Mouse (Mus musculus): Measurements from ENCODE around the gene Zfp653. TPM values are rescaled to one million over a fixed set of nuclear protein-coding genes. Genes with fewer than 3 reads are reported as not detected.

Zfp653 gene
- 17.7 and 19.5 TPM in 2 replicates for polyA plus RNA-seq (2015; fragmentation: Nextera tagmentation; extraction: Ambion mirVana)

- Histone ChIP-seq H3K9me3 (no peaks in the 10 kb centered on the region), H3K4me3 (peak within 1 kb of the TSS; percentile 82), H3K36me3 (peaks cover 57% of the 10 kb centered on the region), H3K27ac (peak within 1 kb of the TSS; percentile 98), H3K27me3 (no peaks in the 10 kb centered on the region), H3K4me1 (replicated peaks) (peaks cover 23% of the 10 kb centered on the region), H3K4me2 (peak within 1 kb of the TSS; percentile 58), H3K9ac (peak within 1 kb of the TSS; percentile 95)
- peak; percentile 97 for ATAC-seq (ENCODE audit: low FRiP score)
- WGBS: under 1% methylated on average over 74 of the region's 87 CpGs
These were observed at the start of gene Zfp653, which contains the start of gene Gm49318 for GRCm38 (mm10) chr9:22070791-22071573. Gene Zfp653 (minus strand): TSS chr9:22071376. Gene Gm49318 (minus strand): TSS chr9:22071259.

- no peak overlapping the region for H3K27ac ChIP-seq
- H3K27me3 ChIP-seq: peaks cover 23% of the 10 kb centered on the region
- H3K4me2 ChIP-seq: no peak overlapping the region
- H3K4me3 ChIP-seq: no peak overlapping the region
- H3K9ac ChIP-seq: no peak overlapping the region
- H3K4me1 ChIP-seq (replicated peaks): peaks cover 23% of the 10 kb centered on the region
- ATAC-seq (ENCODE audit: low FRiP score): no peak
- no peaks in the 10 kb centered on the region for H3K9me3 ChIP-seq
- no peaks in the 10 kb centered on the region for H3K36me3 ChIP-seq
- 93% methylated on average over 4 of the region's 4 CpGs for WGBS
These were observed 48.4 kb upstream of the Zfp653 start for GRCm38 (mm10) chr9:22119543-22119942.

- Histone ChIP-seq H3K27me3 (peaks cover 18% of the 10 kb centered on the region), H3K9ac (peak overlapping the region; percentile 92), H3K9me3 (no peaks in the 10 kb centered on the region), H3K4me1 (replicated peaks) (peaks cover 26% of the 10 kb centered on the region), H3K4me2 (peak overlapping the region; percentile 91), H3K27ac (no peak overlapping the region), H3K4me3 (peak overlapping the region; percentile 94), H3K36me3 (peaks cover 12% of the 10 kb centered on the region)
- WGBS: 50% methylated on average over 10 of the region's 10 CpGs
- ATAC-seq (ENCODE audit: low FRiP score): peak; percentile 1; the same call in 1 of the 2 replicates
These were observed 46.7 kb upstream of the Zfp653 start for GRCm38 (mm10) chr9:22117754-22118456.

- Histone ChIP-seq H3K27ac (peak within 1 kb of the TSS; percentile 80), H3K4me3 (peak within 1 kb of the TSS; percentile 94), H3K36me3 (peaks cover 22% of the 10 kb centered on the region), H3K27me3 (peaks cover 10% of the 10 kb centered on the region; the same call in 1 of the 2 replicates), H3K4me2 (peak within 1 kb of the TSS; percentile 91), H3K9ac (peak within 1 kb of the TSS; percentile 92), H3K9me3 (no peaks in the 10 kb centered on the region), H3K4me1 (replicated peaks) (peaks cover 26% of the 10 kb centered on the region)
- ATAC-seq (ENCODE audit: low FRiP score): peak; percentile 96
- WGBS: under 1% methylated on average over 52 of the region's 52 CpGs
These were observed 45.7 kb upstream of the Zfp653 start, which contains the start of gene Elof1 for GRCm38 (mm10) chr9:22116740-22117426. Gene Elof1 (minus strand): TSS chr9:22117172.

- Histone ChIP-seq H3K4me2 (peak overlapping the region; percentile 91), H3K9ac (peak overlapping the region; percentile 92), H3K27me3 (peaks cover 9% of the 10 kb centered on the region; the same call in 1 of the 2 replicates), H3K27ac (peak overlapping the region; percentile 77), H3K9me3 (no peaks in the 10 kb centered on the region), H3K4me1 (replicated peaks) (peaks cover 26% of the 10 kb centered on the region), H3K36me3 (peaks cover 30% of the 10 kb centered on the region), H3K4me3 (peak overlapping the region; percentile 94)
- 13% methylated on average over 15 of the region's 15 CpGs for WGBS
- no peak for ATAC-seq (ENCODE audit: low FRiP score)
These were observed 44.9 kb upstream of the Zfp653 start for GRCm38 (mm10) chr9:22116086-22116485.

GRCm38 (mm10) chr9:22115635-22116034 lies 44.5 kb upstream of the Zfp653 start:
- H3K27ac ChIP-seq: no peak overlapping the region
- H3K36me3 ChIP-seq: peaks cover 35% of the 10 kb centered on the region
- peaks cover 9% of the 10 kb centered on the region; the same call in 1 of the 2 replicates for H3K27me3 ChIP-seq
- peaks cover 26% of the 10 kb centered on the region for H3K4me1 ChIP-seq (replicated peaks)
- 85% methylated on average over 4 of the region's 4 CpGs for WGBS
- no peak for ATAC-seq (ENCODE audit: low FRiP score)
- H3K9ac ChIP-seq: peak overlapping the region; percentile 92
- H3K4me2 ChIP-seq: peak overlapping the region; percentile 91
- no peaks in the 10 kb centered on the region for H3K9me3 ChIP-seq
- peak overlapping the region; percentile 94 for H3K4me3 ChIP-seq

- Histone ChIP-seq H3K36me3 (peaks cover 48% of the 10 kb centered on the region), H3K4me3 (no peak overlapping the region), H3K9me3 (no peaks in the 10 kb centered on the region), H3K9ac (no peak overlapping the region), H3K4me1 (replicated peaks) (no peaks in the 10 kb centered on the region), H3K4me2 (no peak overlapping the region), H3K27ac (no peak overlapping the region), H3K27me3 (peaks cover 4% of the 10 kb centered on the region; the same call in 1 of the 2 replicates)
- ATAC-seq (ENCODE audit: low FRiP score): no peak
- WGBS: 89% methylated on average over 9 of the region's 9 CpGs
These were observed 37.0 kb upstream of the Zfp653 start for GRCm38 (mm10) chr9:22108194-22108593.

GRCm38 (mm10) chr9:22099922-22100321 lies 28.7 kb upstream of the Zfp653 start:
- Histone ChIP-seq H3K27ac (no peak overlapping the region), H3K27me3 (peaks cover 59% of the 10 kb centered on the region), H3K4me2 (no peak overlapping the region), H3K36me3 (no peaks in the 10 kb centered on the region), H3K9ac (peak overlapping the region; percentile 29; the same call in 1 of the 2 replicates), H3K4me1 (replicated peaks) (peaks cover 9% of the 10 kb centered on the region), H3K4me3 (no peak overlapping the region), H3K9me3 (no peaks in the 10 kb centered on the region)
- ATAC-seq (ENCODE audit: low FRiP score): no peak
- 6% methylated on average over 18 of the region's 18 CpGs for WGBS

- WGBS: 12% methylated on average over 14 of the region's 14 CpGs
- no peak for ATAC-seq (ENCODE audit: low FRiP score)
- H3K9me3 ChIP-seq: no peaks in the 10 kb centered on the region
- no peak within 1 kb of the TSS for H3K4me2 ChIP-seq
- no peak within 1 kb of the TSS for H3K27ac ChIP-seq
- H3K4me3 ChIP-seq: no peak within 1 kb of the TSS
- peak within 1 kb of the TSS; percentile 29; the same call in 1 of the 2 replicates for H3K9ac ChIP-seq
- H3K36me3 ChIP-seq: no peaks in the 10 kb centered on the region
- peaks cover 59% of the 10 kb centered on the region for H3K27me3 ChIP-seq
- peaks cover 9% of the 10 kb centered on the region for H3K4me1 ChIP-seq (replicated peaks)
These were observed 28.0 kb upstream of the Zfp653 start, which contains the start of gene Cnn1 for GRCm38 (mm10) chr9:22098993-22099696. Gene Cnn1 (plus strand): TSS chr9:22099216.

- peak overlapping the region; percentile 69 for H3K9ac ChIP-seq
- 2% methylated on average over 24 of the region's 24 CpGs for WGBS
- no peak overlapping the region for H3K27ac ChIP-seq
- peaks cover 9% of the 10 kb centered on the region for H3K4me1 ChIP-seq (replicated peaks)
- H3K4me3 ChIP-seq: peak overlapping the region; percentile 35
- peak overlapping the region; percentile 68 for H3K4me2 ChIP-seq
- peaks cover 49% of the 10 kb centered on the region for H3K27me3 ChIP-seq
- no peaks in the 10 kb centered on the region for H3K36me3 ChIP-seq
- ATAC-seq (ENCODE audit: low FRiP score): peak; percentile 68; the same call in 1 of the 2 replicates
- H3K9me3 ChIP-seq: no peaks in the 10 kb centered on the region
These were observed 24.7 kb upstream of the Zfp653 start for GRCm38 (mm10) chr9:22095854-22096307.

- WGBS: 94% methylated on average over 6 of the region's 6 CpGs
- Histone ChIP-seq H3K4me3 (no peak overlapping the region), H3K4me2 (no peak overlapping the region), H3K9me3 (no peaks in the 10 kb centered on the region), H3K27me3 (peaks cover 18% of the 10 kb centered on the region), H3K9ac (no peak overlapping the region), H3K36me3 (no peaks in the 10 kb centered on the region), H3K27ac (no peak overlapping the region), H3K4me1 (replicated peaks) (peaks cover 5% of the 10 kb centered on the region)
- no peak for ATAC-seq (ENCODE audit: low FRiP score)
These were observed 21.6 kb upstream of the Zfp653 start for GRCm38 (mm10) chr9:22092746-22093145.
